Mouse (Mus musculus) liver, adult (tissue): ENCODE results near the gene Zfp277.

ENCODE experiments used
- GATA4 ChIP-seq: IDR thresholded peaks from 2 replicates; pipeline ENCODE4 v1.6.1; 2014; ENCODE audit warnings: mild to moderate bottlenecking, low read length; ENCODE audit not compliant: insufficient replicate concordance

Gene Zfp277

DNA sequence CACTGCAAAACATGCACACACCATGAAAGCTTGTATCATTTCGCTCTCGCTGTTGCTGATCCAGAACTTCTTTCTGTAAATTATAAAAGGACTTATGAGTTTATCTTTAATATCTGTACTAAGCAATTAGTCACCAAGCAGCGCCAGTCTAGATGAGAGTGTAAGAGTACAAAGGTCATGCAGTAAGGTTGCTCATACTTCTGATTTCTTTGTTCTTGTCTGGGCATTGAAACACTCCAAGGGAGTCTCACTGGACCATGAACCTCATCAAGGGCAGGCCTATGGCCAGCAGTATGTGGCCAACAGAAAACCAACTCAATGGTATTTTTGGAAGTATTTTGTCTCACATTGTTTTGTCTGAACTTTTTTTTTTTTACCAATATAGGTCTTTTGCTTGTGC is 110.4 kb downstream of the Zfp277 start:
- TF ChIP-seq GATA4: no peak

DNA sequence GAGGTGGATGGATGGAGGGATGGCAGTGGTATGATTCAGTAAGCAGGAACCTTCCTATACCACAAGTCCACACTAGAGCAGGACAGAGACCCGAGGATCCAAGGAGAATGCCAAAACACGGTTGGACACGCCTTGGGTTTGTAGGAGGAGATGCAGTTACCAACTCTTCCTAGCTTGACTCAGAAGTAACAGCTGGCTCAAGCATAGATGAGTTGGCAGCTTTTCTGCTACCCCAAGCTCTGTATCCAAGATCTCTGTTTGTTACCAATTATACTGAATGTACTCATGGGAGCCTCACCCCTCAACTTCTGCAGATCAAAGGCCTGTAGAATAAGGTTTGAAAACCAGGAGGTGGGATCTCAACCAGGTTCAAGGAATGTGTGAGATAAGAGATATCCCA is 114.2 kb downstream of the Zfp277 start:
- TF ChIP-seq GATA4: no peak

DNA sequence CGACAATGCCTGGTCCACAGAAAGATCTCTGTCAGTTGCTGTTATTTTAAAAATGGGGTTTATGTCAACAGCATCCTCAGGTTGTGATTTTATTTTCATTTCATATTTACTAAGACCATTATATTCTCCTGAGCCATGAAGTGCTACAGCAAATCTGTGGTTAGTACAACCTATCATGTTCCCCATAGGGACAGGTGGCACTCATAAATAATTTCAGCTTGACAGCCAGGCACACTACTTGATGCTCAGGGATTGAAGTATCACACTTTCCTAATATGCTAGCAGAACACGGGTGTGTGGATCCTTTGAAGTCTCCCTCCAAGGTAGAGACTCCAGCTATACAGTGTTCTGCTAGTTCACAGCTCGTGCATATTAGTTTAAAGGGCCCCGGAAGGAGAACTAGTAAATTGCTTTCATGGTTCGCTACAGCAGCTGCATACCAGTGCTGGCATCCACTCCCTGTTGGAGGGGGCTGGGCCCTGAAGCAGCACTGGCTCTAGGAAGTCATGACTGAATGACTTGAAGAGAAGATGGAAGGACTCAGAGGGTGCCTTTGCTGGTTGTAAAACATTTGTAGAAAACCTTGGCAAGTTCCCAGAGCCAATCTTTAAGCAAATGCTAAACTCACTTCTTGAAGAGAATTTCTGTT is 118.6 kb downstream of the Zfp277 start:
- no peak for TF ChIP-seq GATA4

DNA sequence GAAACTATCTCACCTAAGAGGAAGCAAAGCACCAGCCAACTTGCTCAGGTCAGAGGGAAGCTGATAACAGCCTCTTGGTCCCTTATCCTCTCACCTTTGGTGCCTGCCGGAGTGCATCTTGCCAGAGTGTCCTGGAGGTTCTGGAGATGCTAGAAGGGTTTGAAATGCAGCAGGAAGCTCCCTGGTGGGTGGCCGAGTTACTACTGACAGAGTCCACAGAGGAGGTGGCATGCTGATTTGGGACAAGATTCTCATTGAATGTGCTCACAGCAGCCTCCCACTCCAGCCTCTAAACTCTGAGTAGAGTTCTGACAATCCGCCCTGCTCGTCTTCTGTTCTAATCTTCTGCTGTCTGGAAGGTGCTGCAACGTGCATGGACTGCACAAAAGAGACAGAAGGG is 120.1 kb downstream of the Zfp277 start:
- TF ChIP-seq GATA4: no peak

DNA sequence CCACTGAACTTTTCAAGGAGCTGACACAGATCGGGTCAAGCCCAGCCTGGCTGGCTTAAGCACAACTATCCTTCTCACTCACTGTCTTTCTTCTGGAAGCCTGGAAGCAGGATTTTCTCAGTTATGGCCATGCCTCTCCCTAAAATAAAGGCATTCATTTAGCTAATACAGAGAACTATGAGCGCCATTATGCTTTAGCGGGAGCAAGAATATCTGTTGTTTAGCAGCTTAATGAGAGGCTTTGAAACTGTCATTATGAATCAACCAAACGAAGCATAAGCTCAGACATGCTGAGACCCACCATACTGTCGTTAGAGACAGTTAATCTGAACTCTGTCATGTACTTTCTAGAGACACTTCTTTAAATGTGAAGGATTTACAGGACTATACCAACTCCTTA is 120.9 kb downstream of the Zfp277 start:
- no peak for TF ChIP-seq GATA4

DNA sequence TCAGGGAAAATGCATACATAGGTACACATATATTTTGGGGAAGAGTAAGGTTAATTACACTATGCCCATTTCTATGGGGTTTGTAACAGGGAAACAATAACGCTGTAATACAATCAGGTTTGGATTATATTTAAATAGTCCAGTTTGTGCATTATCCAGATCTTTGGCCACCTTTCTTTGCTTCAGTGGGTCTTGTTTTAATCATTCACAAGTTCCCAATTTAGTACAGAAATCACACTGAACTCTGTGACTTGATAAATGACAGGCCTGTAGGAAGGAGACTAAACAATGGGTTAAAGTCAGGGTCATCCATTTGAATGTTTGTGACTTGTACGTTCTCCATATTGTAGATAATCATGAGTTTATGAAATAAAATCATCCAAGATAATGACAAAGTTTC is 130.6 kb downstream of the Zfp277 start:
- no peak for TF ChIP-seq GATA4

DNA sequence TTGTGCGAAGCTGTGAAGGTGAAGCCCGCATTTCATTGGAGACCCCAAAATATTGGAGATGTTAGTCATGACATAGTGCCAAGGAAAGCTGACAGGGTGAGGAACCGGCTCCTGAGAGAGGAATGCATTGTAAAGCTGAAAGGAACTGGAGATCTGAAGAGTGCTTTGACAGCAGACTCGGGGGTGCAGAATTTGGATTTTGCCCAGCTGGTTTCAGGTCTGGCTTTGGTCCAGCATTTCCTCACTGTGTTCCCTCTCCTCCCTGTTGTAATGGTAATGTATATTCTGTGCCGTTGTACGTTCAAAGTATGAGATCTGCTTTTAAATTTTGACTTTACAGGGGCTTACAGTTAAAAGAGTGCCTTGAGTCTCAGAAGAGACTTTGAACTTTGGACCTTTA is 141.7 kb downstream of the Zfp277 start:
- TF ChIP-seq GATA4: no peak

DNA sequence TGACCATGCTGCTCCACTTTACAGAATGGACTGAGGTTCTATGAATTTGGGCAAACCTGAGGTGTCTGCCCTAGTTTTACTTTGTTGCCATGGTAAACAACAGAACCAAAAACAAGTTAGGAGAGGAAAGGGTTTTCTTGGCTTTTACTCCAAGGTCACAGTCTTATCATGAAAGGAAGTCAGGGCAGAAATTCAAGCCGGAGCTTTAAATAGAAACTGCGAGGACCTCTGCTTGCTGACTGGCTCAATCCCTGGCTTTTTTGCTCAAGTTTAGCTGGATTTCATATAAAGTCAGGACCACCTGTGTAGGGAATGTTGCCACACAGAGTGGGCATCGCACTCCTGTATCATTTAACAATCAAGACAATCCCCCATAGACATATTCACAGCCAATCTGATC is 147.1 kb downstream of the Zfp277 start:
- TF ChIP-seq GATA4: no peak

DNA sequence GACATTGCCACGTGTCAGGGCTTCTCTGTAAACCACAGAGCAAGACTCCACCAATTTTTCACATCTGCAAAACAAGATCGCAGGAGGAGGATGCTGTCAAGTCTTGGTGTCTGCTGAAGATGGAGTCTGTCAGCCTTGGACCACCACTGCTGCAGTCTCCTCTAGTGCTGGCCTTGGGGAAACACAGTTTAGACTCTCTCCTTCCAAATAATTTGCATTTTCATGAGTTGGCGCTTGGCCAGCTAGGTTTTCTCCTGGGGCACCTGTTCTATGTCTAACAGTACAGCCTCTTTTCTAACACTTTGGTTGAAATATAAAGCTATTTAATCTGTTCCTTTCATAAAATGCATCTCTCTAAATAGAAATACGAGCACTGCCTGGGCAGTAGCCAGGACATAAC is 159.2 kb downstream of the Zfp277 start:
- TF ChIP-seq GATA4: no peak

DNA sequence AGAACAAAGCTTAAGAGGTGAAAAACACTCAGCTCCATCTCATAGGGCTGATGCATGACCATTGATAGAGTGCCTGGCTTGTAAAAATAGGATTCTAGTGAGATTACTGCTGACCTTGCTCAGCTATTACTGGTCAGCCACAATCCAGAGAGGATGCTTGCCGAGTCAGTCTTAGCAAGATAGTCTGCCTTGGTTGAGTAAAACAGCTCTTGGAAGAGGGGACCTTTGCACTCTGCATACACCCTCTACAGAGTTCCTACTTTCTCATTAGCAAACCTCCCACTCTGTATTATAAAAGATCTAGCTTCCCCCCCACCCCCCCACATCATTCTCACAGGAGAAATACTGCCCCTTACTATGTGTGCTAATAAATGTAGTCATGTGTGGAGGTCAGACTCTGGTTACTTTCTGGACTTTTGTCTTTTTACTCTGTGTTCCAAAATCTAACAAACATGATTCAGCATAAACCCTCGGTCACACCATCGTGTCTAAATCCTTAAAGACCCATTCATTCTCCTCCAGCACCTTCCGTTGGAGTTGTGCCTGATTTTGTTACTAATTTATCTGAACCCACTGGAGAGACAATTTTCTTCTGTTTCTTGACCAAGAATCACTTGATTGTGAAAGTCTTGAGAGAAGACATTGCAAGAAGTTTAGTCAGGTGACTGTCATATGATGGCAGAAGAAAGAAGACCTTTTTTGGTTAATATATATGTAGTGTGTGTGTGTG is 164.9 kb downstream of the Zfp277 start:
- no peak for TF ChIP-seq GATA4

DNA sequence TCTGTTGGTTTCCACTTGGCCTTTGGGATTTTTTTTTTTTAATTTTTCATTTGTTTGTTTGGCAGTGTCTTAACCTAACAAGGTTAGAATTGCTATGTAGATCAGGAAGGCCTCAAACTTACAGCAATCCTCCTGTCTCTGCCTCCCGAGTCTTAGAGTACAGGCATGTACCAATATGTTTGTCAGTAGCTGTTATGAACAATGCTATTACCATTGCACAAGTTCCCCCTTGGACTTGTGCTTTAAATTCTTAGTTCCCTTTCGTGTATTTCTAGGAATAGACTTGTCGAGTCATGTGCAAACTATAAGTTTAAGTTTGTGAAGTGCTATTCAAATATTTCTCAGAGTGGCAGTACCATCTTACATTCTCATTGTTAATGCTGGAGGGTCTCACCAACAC is 168.1 kb downstream of the Zfp277 start:
- no peak for TF ChIP-seq GATA4

DNA sequence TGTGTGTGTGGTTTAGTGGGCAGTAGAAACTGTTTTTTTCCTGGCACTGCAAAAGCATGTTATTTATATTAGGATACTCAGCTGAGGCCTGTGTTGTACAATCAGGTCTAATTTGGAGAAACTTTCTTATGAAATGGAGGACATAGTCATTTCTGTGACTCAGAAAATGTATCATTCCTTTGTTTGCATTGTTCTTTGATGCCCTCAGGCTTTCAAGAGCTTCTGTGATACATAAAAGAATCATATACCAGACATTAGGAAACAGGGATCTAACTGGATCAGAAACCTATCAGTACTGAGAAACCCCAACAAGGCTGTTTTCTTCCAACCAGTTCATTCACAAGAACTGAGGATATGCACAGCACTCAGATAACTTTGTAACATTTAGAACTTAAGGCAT is 170.8 kb downstream of the Zfp277 start:
- no peak for TF ChIP-seq GATA4

DNA sequence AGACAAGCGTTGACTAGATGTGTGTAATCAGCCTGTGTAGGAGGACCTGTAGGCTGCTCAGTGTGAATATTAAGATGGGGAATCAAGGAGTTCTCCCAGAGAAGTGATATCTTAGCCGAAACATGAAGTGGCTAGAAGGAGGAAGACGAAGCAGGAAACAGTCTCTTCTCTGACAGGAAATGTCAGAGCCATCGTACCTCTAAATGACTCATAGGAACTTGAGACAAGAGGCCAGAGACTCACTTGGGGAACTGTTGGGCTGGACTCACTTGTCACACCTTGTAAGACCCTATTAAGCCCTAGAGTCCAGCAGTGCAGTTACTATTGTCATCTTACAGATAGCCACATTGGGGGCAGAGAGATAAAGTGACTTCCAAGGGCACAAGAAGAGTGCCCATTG is 172.4 kb downstream of the Zfp277 start:
- no peak for TF ChIP-seq GATA4

DNA sequence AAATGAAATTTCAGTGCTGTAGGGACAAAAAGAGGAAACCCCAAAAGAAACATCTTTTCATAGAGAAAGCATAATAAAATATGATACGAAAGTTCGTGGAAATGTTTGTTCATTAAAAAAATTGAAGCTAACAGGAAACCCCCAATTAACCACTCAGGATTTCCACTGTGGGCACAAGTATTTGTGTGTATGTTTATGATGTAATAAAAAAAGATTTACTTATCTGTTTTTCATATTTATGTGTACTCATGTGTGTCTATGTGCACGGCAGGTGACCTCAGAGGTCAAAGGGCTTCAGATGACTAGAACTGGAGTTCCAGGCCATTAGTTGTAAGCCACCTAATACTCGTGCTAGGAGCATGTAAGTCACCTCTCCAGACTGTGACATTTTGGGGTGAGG is 173.0 kb downstream of the Zfp277 start:
- TF ChIP-seq GATA4: no peak

DNA sequence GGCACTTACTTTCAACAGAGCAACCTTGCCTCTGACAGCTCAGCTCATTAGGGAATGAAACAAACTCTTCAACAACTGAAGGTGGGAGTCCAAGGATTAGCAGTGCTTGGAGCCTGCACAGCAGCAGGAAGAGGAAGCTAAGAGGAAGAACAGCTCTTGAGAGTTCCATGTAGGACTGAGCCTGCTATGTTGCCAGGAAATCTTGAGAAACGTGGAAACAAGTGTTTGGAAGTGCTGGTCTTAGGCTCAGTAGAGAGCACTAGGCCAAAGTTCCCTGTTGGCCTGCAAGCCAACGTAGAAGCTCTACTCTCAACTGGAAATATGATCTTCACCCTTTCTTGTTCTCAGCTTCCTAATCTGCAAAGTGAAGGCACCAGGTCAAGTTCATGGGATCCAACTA is 177.4 kb downstream of the Zfp277 start:
- TF ChIP-seq GATA4: no peak
